Mouse (Mus musculus): ENCODE measurements around the gene Nln. TPM values are rescaled to one million over a fixed set of nuclear protein-coding genes. Genes with fewer than 3 reads are reported as not detected.
A peak's percentile ranks its signal among the peaks of the same experiment; 100 is the strongest.

Nln gene
- 10 to 100 TPM; 19.5 to 20.2 TPM for total RNA-seq (2021)
- polyA plus RNA-seq (2012; rRNA removed), result 9.4 and 9.7 TPM in 2 replicates
- long read RNA-seq, full-length matches to known transcripts, result 10 of 15 reads
- long read RNA-seq, partial matches to known transcripts, result 3 of 15 reads
- long read RNA-seq, other reads (novel, unspliced or antisense), result 2 of 15 reads

DNA sequence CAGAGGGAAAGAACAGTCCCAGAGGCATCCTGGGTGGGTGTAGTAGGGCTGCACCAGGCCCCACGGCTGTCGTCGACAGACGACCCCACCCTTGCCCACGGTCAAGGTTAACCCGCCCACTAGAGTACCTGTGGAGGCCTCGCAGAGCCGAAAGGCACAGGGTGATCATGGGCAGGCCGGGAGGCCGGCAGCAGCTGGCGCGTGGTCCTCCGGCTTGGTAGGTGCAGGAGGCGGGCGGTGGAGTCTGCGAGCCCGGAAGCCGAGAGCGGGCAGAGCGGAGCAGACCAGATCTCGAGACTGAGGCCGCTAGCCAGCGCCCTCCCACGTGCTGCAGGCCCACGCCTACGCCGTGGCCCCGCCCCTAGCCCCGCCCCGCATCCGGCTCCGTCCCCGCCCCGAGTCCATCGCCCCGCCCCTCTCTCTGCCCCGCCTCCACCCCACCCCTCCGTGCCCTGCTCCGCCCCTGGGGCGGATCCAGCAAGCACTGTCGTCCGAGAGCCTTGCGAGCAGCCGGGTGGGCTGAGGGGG lies at the start of gene Nln, which contains the start of gene Sgtb:
Gene Nln (minus strand): TSS at position 327 of the 528 bp plus-strand sequence.
Gene Sgtb (plus strand): TSS at position 454 of the 528 bp plus-strand sequence.
- peak; percentile 92 for DNase-seq

DNA sequence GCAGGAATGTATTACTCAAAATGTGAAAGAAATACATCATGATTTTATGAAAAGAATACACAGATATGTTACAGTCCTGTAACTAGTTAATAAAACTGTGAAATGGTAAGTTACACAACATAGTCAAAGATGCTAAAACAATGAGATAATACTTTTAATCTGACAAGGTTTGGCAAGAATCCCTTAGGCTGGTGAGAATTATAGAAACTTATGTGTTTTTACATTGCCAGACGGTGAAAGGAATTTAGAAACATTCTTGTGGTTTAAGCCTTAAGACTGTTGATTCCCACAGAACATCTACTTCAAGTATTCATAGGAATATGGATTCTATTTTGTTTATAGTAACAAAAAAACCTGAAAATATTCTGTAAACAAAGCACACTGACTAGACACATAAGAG lies 46.3 kb upstream of the Nln start:
- no peak for DNase-seq

DNA sequence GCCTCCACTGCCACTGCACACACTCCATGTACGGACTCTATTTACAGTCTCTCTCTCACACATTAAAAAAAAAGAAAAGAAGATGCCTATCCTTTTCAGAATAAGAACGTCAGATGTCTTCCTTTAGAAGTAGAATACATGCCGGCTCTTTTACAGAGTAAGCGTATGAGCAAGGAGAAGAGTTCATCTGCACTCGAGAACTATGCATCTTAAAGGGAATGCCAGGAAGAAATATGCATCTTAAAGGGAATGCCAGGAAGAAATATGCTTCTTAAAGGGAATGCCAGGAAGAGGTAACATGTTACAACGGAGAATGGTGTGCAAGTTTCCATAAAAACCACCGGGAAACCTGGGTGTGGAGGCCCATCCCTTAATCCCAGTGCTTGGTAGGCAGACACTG lies 45.7 kb upstream of the Nln start:
- DNase-seq, result no peak

DNA sequence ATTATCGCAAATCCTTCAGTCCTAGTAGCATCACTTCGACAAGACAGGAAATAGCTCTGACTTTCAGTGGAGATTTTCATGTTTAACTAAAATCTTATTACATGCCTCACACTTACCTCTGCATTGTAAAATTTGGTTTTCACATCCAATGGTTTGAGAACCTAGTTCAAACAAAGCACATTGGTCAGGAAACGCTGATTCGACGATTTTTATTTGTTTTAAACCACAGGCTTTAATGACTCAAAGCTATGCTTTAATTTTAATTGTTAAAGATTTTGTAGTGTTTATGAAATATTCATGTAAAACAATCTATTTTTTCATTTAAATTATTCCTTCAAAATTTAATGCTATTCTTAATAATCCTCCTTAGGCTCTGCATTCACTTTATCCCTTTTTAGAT lies 44.8 kb upstream of the Nln start:
- DNase-seq, result no peak

DNA sequence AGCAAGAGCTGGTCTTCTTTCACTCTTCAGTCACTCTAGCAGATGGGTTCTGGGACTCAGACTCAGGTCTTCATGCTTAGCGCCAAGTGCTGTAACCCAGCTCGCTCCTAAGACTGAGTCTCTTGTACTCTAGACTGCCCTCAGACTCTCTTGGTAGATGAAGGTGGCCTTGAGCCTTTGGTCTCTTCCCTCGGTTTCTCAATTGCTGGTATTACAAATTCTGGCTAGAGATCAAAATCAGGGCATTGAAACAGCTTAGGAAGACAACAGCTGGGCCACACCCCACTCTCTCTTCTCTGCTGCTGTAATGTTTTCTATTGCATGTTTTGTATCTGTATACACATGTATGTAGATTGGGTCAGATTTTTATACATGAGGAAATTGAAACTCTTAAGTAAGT lies 36.2 kb upstream of the Nln start:
- DNase-seq, result peak; percentile 41

DNA sequence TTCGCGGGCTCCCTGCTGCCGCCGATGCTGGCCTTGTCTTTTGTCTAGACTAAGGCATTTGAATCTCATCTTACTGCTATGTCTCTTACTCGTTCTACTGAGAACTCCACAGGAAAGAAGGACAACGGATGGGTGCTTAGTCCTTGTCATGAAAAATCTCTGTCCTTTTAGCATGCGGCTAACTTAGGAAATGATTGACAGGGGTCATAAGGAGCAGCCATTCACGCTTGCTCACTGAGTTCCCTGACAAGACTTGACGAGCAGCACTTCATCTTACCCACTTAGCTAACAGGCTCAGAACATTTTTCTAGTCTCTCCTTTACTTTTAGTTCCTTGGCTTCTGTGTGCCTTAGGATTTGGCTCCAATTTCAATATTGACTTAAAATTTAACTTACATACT lies 35.5 kb upstream of the Nln start:
- DNase-seq, result no peak

DNA sequence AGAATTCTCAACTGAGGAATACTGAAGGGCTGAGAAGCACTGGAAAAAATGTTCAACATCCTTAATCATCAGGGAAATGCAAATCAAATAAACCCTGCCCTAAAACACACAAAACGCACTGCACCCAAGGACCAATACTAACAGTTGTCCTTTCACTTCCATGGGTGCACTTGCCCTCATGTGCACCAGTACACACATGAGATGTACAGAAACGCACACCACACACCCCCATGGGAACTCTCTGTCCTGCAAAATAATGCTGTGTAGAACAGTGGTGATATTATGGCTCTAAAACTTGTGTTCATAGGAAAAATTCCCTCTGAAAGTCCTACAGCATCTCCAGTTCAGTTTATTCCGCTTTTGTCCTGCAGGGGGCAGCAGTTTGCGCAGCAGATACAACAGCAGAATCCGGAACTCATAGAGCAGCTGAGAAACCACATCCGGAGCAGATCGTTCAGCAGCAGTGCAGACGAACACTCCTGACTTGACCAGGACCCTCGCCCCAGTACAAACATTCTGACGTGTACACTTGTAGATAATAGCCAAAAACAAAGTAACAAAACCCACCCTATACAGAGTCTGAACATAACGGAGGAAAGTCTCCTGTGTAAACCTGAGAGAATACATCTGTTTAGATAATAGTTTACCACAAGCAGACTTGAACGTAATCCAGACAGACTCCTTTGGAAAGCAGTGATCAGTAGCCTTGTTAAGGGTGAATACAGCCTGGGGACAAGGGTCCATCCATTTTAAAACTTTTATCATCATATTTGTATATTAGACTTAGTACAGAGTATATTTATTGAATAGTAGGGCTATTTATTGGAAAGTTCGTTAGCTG lies 30.2 kb upstream of the Nln start:
- peak; percentile 68 for DNase-seq

DNA sequence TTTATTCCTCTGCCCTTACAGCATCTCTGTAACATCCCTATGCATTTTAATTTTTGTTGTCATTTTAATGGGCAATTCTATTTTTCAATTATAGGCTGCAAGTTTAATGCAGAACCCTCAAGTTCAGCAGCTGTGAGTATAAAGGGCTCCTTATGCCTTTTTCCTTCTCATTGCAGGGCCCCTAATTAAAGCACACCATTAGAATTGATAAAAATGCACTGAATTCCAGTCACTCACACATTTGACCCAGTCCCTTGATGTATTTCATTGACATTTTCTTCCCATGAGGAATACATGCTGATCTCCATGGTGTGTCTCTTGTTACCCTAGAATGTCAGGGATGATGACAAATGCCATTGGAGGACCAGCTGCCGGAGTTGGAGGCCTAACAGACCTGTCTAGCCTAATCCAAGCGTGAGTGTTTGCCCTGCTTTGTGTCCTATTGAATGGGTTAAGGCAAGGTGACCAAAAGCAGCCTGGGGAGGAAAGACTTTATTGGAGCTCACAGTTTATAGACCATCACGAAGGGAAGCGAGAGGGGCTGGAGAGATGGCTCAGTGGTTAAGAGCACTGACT lies 25.2 kb upstream of the Nln start:
- DNase-seq, result no peak

DNA sequence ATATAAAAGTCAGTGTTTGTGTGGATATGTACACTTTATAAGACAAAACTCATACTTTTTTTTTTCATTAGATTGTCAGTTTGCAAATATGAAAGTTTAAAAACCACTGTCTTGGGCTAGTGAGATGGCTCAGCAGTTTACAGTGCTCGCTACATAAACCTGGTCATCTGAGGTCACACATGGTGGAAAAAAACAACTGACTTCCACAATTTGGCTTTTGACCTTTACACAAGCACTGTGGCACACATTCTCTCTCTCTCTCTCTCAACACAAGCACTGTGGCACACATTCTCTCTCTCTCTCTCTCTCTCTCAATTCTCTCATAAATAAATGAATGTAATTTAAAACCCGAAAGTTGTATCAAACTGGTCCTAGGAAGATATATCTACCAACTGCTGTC lies 23.1 kb upstream of the Nln start:
- DNase-seq, result no peak

DNA sequence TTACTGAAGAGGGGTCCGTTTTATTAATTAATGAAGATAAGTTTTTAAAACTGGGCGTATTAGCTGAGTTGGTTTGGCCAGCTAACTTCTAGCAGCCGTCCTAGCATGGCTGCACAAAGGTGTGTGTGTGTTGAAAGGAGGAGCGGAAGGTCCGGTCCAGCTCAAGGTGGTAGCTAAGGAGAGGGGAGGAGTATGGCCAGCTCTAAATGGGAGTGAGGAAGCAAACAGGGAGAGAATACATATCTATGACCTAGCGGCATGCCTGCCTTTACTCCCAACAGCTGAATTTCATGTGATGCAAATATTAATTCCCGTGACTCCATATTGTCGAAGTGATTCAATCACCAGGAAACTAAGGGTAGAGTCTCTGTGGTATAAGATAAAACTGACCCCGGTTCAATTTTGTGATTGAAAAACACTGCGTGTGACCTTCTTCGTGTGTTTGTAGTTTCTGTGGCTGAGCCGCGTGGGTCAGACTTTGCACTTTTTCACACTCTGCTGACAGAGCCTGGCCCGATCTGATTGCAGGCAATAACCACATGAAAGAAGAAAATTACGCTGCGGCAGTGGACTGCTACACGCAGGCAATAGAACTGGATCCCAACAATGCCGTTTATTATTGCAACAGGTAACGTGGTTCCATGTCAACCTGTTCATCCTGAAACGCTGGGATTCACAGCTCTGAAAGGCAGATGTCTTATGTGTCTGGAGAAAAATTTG lies 14.4 kb upstream of the Nln start:
- DNase-seq, result no peak

DNA sequence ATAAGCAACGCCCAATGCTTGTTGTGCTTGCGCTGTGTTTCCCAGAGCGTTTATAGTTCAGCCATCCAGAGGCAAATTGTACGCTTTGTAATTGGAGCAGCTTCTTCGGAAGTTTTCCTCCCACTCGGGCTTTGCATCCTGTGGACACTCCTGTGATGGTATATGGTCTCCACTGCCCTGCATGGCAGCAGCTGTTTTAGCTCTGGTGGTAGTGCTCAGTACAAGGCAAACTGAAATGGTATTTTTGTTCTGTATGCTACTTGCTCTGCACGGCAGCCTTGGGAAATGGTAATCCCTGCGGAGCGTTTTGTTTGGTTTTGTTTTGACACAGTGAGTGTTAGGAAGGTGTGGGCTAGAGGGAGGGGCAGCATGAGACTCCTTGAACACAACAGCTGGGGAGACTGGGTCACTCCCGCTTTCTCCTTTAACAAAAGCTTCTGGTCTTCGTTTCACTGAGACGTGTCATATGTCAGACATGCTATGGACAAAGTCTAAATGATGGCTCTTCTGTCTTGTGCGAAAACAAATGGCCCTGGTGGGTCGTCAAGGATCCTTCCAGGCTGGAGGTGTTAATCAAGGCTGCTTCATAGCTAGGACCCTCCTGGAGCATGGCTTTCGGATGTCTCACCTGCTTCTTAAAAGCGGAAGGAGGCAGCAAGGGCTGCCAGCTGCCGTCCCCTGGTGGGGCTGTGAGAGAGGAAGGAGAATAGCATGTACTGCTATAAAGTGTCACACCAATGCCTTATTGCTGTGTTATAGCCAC lies 12.8 kb upstream of the Nln start:
- DNase-seq, result no peak

DNA sequence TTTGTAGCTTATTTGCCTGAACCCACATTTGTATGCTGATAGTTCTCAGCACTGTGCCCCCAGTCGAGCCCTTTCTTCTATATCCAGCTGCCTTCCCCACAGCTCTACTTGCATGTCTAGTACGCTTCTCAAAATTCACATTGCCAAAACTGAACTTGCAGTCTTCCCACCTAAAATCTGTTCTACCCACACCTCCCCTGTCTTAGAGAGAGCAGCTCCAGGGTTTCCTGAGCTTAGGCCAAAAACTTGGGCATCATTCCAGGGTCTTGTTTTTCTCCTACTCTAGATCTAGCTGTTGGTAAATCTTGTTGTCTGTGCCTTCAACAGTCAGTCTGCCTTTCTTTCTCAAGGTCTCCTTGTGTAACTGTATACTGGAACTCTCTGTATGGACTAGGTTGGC lies 5.4 kb upstream of the Nln start:
- no peak for DNase-seq

DNA sequence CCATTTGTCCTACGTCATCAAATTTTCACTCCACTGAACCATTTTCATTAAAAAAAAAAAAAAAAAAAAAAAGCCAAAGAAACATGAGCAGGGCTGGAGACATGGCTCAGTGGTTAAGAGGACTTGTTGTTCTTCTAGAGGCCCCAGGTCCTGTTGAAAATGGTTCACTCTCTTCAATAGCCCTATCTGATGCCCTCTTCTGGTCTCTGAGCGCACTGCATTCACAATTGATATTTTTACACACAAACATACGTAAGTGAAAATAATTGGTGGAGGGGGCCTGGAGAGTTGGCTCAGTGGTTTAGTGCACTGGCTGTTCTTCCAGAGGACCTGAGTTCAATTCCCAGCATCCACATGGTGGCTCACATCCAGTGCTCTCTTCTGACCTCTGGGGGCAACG lies 4.4 kb upstream of the Nln start:
- DNase-seq, result no peak

DNA sequence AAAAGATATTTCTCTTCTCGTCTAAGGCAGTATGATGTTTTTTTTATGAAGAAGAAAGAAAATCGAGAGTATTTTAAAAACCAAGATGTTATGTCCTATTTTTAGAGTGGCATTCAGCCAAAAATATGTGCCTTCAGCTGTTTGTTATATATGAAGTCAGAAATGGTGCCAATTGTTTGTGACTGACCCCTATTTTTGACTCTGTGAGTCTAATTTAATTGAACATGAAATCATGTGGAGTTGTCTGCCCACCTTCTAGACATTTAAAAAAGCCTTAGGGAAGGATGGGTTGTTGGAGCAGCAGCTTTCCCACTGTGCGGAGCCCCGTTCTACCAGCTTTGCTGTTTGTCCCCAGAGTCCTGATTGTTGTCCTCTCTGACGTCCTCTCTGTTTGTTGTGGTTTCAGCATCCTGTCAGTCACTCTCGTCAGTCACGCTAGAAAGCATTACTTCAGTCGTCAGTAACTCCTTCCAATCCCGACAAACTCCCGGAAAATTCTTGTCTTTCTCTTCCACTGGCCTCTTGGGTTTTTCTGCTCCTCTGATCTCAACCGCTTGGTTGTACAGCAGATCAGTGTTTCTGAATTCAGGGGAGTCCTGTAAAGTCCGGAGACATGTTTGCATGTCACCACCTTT lies 3.0 kb upstream of the Nln start:
- DNase-seq, result no peak

DNA sequence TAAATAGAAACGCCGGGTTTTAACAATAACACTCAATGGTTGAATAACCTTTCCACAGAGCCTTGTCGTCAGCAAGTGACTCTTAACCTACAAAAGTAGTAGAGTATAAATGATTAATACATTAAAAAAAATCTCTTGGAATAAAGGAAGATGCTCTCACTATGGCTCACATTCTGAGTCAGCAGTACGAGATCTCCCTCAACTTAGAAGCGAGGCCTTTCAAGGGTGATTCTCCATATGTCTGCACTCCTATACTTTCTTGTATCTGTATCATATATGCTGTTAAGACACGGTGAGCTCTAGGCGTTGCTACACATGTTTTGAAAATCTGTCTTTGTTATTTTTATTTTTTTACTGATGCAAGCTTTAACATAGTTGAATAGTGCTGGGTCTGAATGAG lies 1.1 kb upstream of the Nln start:
- DNase-seq, result no peak

DNA sequence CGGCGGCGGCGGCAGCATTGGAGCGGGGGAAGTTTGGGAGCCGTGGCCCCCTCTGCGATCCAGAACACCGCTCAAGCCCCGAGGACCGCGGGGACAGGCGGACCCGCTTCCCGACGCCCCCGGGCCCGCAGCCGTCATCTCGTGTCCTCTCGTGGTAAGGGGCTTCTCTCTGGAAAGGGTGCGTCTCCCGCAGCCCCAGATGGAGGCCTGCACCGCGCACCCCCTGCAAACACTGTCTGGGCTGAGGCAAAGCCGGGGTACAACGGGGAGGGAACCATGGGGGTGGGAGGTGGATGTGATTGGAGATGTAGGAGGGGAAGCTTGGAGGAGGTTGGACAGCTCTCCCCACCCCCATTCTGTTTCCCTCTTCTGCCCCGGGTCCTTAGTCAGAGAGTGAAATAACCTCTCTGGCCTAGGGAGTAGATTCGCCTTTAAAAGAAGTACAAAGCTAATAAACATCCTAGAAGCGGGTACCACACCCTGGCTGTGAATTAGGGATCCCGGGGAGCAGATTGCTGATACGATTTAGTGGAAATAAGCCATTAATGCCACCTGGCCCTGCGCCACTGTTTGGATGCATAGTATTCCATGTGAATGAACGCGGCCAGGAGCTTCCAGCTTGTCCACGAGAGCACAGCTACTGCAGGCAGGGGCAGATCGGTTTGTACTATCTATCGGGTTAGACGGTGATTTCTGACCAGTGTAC lies 555 bp upstream of the Nln start:
- peak; percentile 66 for DNase-seq

DNA sequence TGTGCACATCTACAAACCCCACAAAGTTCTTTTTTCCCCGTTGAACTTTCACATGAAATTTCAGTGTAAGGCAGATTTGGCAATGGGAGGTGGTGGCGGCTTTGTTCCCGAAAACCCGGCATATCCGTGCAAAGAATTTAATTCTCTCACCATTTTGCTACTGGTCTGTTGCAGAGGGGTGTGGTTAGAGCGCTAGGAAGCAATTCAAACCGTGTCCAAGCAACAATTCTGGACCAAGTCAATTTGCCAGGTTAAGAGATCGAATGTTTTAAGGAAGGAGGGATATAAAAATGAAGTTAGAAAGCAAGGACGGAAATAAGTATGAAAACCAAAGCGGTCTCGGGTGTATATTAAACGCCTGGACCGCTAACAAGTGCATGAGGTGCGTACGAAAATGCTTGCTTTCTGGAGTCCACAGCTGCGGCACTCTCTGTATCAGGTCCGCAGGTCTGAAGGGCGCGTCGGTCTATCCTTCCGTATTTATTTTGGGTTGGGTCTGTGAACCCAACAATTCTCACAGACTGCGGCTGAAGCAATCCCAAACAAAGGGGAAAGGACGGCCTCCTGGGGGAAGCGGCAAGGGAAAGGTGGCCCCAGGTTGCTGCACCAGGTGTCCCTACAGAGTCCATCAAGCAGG lies 645 bp downstream of the Nln start:
- DNase-seq, result peak; percentile 30

DNA sequence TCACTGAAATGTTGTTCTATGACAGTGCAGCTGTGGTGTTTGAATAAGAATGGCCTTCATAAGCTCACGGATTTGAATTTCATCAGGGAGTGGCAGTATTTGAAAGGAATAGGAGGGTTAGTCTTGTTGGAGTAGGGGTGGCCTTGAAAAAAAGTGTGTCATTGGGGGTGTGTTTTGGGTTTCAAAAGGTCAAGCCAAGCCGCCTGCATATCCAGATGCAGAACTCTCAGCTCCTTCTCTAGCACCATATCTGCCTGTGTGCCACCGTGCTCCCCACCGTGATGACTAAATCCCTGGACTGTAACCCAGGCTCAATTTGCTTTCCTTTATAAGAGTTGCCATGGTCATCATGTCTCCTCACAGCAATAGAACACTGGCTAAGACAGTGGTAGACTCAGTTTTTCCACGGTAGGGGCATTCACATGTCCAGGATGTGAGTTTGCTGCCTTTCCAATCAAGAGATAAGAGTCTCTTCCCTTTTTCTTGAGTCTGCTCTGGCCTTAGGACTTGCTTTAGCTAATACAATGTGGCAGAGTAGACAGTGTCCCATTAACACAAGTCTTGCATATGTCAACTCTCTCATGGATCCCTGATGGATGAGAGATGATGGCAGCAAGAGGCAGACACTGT lies 7.7 kb downstream of the Nln start:
- peak; percentile 61 for DNase-seq

DNA sequence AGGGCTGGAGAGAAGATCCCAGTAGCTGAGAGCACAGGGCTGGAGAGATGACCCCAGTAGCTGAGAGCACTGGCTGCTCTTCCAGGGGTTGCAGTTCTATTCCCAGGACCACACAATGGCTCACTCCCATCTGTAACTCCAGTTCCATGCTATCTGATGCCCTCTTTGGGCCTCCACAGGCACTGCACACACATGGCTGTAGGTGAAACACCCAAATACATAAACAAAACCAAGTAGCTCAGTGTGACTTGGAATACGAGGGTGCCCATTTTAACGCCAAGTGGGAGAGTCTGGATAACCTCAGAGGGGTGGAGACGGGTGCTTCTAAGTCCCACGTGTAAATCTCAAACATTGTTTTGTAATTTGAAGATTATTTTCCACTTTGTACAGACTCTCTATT lies 9.0 kb downstream of the Nln start:
- DNase-seq, result no peak

DNA sequence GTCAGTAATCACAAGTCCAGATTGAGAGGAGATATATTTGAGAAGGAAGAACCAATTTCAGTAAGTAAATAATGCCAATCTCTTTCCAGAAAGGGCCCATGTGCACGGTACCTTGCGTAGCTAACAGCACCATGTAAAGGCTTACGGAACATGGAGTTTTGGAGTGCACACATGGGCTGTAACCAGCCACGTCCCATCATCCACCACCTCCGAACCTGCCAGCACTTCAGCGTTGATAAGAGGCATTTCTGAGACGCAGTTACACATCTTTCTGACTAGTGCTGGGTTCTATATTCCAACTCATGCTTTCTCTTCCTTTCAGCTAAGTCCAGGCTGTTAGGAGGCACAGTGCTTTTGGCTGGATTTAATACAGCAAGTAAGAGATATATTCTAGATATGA lies 12.2 kb downstream of the Nln start:
- no peak for DNase-seq
